Mouse (Mus musculus) cortical plate, adult 2 months (tissue): ENCODE results near the gene Tubg2.

Experiments
- CTCF ChIP-seq: fragments of 200-500 bp; IDR thresholded peaks from 2 replicates; pipeline ENCODE4 v1.5.1; 2011; ENCODE audit warnings: mild to moderate bottlenecking, control low read depth, low read length; ENCODE audit not compliant: insufficient read depth; ENCODE audit errors: extremely low read depth
- POLR2A ChIP-seq: fragments of 200-500 bp; IDR thresholded peaks from 2 replicates; pipeline ENCODE4 v1.6.1; 2011; ENCODE audit warnings: mild to moderate bottlenecking, low read length, control low read depth; ENCODE audit not compliant: insufficient read depth; ENCODE audit errors: extremely low read depth

DNA sequence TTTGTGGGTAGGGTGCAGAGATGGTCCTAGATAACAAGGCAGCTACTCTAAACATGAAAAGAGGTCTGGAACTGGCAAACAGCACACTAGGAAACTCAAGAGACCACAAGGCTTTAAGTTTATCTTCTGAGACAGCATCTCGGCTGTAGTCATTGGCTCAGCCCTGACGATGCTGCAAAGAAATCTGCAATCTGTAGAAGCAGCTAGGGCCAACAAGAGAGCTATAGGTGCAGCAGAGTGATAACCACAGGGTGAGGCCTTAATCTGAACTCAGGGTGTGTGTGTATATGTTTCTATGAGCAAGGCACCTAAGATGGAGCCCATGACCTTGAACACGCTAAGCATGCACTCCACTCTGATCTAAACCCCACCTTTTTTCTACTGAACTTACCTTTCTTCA, 43.8 kb downstream of the Tubg2 start:
- TF ChIP-seq CTCF: no peak
- TF ChIP-seq POLR2A: no peak
